Mouse (Mus musculus) layer of hippocampus, adult 9-11 months (tissue): ENCODE measurements around the gene Commd1.

Experiments
- DNase-seq: peaks from one replicate; pipeline ENCODE4 v3.0.0; 2022

The Commd1 gene

DNA sequence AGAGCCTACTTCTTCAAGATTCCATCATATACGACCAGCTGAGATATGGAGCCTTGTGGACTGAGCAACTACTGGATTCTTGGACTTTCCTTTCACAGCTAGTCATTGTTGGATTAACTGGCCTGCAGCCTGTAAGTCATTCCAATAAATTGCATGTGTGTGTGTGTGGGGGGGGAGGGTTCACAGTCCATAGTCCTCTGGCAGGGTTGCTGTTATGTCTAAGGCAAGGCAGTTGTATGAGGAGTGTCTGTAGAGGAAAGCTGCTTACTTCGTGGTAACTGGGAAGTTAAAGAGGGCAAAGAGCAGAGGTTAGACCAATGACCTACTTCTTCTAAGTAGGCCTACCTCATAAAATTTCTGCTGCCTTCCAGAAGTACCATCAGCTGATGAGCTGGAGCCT, 98.5 kb downstream of the Commd1 start:
- DNase-seq = no peak

DNA sequence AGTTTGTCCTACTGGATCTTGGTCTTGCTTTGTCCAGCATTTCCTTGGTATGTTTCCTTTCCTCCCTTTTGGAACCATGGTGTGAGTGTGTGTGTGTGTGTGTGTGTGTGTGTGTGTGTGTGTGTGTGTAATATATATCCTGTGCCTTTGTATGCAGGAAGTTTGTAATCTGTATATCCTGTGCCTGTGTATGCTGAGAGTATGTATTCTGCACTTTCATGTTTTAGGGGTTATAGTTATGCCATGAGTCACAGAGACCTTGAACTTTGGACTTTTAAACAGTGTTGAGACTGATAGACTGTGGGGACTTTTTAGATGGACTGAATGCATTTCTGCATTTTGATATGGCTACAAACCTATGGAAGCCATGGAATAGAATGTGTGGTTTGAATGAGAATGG, 99.3 kb downstream of the Commd1 start:
- DNase-seq = no peak

DNA sequence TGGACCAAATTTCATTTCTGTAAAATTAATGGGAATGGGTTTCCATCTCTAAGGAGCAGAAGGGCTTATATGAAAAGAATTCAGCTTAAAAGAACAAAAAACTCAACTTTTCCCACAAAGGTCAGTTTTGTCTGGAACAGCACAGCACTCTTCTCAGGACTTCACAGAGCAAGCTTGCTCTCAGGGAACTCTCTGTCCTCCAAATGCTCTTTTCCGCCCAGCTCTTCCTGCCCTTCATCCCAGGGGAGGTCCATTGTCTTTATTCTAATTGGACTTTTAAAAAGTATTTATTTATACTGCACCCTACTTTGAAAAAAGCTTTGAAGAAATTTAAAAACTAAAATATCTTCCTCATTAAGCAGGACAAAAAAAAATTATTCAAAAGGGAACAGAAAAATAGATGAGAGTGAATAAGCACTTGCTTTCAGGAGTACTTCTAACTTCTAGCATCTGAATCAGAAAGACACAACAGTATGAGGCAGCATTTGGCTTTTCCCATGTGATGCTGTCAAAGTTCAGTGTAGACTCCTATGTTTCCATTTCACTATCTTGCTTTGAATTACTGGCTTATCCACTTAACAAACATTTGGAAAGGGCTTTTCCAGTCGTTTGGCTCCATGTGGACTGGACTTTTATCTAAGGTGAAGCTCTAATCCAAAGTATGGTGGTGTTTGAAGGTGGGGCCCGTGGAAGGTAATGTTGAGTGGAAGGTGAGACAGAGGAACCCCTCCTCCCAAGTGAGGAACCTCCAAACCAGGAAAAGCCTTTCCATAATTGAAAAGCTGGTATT, 101.6 kb downstream of the Commd1 start:
- no peak for DNase-seq

DNA sequence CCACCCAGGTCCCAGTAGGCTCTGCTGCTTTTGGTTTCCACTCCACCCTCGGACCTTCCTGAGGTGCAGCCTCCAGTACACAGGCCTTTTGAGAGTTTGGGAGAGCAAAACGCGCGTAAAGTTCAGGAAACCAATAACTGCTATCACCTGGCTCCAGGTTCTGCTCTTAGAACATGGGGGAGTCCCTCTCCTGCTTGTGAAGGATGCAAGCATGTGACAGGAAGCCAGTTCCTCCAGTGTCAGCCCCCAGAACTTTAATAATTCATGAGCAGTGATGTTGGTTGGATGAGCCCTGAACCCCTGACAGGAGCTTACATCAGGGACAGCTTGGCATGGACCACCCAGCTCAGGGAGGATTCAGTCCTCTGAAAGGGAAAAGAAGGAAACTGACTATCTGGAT, 102.5 kb downstream of the Commd1 start:
- no peak for DNase-seq

DNA sequence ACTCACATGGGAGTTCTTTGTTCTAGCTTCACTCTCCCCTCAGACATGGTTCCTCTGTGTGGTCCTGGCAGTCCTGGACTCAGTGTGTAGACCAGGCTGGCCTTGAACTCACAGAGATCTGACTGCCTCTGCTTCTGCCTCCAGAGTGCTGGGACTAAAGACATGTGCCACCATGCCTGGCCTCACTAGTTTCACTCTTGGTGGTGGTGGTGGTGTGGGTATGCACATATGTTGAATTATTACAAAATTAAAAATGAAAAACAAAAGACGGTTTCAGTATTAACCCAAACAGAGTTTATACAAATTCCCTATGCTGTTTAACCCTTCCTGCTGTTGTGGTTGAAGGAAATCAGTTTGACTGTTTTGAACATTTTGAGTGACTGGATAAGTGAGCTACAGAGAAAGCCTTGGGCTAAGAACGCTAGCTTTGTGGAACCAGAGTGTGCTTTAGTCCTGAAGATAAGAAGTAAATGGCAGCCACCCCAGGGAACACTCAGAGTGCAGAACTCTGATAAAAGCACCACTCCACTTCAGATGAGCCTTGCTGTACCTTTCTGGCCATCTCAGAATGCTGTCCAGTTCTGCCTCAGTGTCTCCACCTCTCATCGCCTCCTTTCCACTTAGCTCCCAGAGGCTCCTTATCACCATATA, 105.4 kb downstream of the Commd1 start:
- DNase-seq = no peak

DNA sequence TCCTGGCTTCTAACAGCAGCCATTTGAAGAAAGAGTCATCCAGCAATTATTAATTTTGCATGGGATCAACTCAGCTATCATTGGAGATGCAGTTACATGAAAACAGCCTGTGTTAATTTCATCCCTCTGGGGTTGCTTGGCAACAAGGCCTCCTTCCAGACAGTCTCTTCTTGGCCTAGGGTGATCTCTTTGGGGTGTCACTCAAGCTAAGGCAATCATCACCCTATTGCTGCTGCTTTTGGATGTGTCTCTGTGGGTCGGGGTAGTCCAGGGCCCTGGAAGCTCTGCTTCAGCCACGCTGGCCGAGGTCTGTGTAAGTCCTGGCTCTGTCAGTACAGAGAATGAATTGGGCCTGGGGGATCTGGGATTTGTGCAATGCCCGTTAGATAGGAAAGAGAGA, 106.9 kb downstream of the Commd1 start:
- DNase-seq = no peak

DNA sequence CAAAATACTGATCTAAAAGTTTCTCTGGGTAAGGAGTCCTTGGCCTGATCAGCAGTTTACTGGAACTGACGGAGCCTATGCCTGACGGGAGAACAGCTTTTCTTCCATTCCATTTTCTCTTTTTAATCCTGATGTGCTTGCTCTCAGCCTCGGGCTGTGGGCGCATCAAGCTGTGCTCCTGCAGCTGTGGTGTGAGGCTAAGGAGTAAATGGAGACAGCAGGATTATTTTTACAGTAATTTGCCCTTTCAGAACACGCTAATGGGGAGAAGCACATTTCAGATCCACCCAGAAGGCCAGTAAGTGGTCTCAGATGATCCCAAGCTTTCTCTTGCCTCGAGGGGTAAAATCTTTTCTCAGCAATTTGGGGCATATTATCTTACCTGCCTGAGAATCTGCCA, 107.4 kb downstream of the Commd1 start:
- DNase-seq = no peak

DNA sequence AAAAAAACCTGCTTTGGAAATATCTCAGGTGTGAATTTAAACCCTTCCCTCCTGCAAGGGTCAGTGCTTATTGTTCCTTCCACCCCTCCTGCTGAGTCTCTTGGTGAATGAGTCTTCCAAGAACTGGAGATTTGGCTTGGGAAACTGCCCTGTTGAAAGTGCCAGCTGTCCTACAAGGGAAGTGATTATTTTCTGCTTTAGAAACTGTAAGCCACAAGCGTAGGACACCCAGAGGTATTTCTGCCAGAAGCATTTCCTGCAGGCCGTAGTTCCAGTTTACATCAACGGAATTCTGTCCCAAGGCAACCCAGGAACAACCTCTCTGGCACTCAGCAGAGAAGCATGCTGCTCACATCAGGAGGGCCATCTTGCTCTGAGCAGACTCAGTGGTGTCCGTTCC, 108.8 kb downstream of the Commd1 start:
- no peak for DNase-seq

DNA sequence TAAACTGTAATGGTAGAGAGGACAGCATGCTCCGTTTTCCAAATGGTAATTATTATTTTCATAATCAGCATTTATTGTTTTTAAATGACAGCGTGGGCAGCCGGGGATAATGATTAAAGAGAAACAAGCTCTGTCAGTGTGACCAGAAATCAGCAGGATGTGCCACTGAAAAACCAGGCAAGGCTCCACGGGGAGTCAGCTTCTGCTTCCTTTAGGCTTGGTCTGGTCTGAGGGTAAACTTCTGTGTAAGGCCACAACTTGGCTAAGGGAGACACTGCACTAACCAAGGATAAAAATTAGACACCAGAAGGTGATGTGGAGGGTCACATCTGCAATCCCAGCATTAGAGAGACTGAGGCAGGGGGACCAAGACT, 109.9 kb downstream of the Commd1 start:
- DNase-seq = no peak

DNA sequence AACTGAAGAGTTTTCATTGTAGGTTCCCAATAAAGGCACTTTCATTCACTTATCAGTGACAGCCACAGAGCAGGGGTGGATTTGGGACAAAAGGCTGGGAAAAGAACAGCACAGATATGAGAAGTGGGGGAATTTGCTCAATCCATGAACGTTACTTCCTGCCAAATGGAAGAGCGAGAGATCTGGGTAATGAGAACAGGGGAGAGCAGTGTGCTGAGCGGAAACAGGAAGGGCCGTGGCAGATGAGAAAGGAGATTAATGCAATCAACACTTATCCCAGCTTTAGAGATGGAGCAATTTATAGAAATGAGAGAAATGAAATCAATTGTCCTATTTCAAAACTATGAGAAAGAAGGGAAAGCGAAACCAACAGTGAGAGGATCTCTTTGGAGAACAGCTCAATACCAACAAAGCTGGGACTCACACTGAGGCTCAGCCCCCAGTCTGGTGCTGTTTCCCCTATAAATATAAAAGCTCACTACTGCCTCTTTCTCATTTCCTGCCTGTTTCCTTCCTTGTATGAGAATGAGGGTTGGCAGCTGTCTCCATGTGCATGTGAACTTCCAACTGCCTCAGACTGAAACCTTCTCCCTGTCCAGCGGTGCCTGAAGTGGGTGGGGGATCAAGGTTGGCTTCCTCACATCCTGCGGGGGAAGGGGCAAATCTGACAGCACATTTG, 110.4 kb downstream of the Commd1 start:
- no peak for DNase-seq

DNA sequence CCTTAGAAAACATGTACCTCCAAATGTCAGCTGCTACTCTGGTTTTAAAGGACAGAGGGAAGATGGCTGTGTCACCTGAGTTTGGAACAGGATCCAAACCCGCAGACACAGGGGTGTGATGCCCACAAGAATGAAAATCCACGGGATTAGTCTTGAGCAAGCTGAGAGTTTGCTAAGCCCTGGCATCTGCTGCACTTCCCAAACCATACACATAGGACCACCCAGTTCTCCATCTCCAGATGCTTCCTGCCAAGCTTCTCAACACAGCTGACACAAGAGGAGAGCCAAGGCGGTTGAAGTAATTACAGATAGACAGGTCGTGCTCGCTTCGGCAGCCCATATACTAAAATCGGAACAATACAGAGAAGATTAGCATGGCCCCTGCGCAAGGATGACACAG, 113.6 kb downstream of the Commd1 start:
- no peak for DNase-seq

DNA sequence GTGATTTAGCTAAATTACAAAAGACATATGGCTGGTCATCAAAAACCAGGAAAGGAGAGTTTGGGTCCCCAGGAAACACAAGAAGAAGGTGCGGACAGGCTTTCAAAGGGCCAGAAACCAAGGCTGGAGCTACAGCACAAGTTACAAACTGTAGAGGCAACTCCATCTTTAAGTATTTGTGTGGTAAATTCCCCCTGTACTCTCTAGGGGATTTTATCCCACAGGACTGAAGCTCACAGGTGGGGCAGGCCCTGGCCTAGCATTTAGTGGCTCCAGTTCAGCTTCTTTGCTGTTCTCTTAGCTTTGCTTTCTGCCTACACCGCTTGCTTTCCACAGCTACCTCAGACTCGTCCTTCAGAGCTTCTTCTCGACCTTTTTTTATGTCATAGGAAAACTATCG, 114.5 kb downstream of the Commd1 start:
- DNase-seq = no peak

DNA sequence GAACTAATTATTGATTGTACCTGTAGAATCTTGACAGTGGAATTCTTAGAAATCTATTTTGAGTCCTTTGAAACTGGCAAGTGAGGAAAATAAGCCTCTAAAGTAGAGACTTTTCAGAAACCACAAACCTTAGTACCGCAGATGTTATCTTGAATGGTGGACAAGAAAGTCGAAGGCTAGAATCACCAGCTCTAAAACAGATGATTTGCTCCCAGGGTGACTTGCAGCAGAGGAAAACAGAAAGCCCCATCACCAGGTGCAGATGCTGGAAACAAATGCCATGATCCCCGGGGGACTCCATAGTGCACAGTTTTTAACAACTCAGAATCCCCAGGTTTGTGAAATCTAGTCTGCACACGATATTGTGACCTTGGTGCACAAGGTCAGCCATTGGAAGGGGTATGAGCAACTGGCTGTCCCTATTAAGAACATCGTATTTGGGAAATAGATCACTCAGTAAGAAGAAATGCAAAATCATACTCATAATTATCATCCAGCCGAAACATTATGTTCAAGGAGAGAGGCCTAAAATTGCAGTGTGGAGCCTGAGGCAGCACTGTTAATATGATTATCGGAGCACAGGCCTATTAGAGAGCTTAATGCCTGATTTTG, 116.4 kb downstream of the Commd1 start:
- no peak for DNase-seq

DNA sequence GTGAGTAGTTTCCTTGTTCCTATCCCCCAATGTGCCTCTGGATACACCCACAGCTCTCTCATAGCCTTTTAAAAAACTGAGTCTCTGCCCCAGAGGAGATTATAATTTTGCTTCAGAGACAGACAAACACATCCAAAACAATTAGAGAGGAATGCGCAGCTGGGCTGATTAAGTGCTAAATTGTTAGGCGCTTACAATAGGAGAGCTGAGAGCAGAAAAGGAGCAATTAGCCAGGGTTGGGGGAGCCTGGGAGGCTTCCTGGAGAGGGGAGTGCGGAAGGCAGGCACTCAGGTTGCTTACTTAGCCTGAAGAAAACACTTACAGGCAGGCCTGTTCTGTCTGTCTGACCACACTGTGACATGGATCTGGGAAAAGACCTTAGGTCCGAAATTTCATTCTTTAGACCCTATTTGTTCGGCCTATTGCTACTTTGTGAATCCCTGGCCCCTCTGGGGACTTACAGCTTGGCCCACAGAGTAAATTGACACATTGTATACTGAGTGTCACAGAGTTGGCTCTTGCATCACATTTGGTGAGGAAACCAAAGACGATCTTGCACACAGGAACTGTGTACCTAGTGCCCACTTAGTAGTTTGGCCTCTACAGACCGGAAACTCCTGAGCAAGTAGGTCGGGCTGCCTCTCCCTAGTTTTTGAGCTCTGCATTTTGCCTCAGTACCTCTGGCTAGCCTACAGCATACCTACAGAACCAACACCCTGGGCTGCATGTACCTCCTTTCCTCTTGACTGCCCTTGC, 117.7 kb downstream of the Commd1 start:
- DNase-seq = no peak

DNA sequence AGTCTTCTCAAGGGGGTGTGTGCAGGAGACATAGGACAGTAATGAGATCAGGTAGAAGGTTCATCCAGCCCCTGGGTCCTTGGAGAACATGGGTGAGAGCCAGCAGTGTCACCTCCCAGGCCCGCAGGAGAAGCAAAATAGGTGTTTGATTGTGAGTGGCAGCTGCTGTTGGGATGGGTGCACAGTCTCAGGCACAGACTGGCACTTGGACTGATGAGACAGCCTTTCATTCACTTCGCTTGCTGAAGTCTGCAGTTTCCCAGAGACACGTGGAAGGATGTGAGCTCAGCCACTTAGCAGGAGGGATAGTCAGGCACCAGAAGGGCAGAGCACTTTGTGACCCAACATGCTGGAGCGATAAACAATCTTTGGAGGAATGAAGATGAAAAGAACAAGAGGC, 118.6 kb downstream of the Commd1 start:
- DNase-seq = no peak

DNA sequence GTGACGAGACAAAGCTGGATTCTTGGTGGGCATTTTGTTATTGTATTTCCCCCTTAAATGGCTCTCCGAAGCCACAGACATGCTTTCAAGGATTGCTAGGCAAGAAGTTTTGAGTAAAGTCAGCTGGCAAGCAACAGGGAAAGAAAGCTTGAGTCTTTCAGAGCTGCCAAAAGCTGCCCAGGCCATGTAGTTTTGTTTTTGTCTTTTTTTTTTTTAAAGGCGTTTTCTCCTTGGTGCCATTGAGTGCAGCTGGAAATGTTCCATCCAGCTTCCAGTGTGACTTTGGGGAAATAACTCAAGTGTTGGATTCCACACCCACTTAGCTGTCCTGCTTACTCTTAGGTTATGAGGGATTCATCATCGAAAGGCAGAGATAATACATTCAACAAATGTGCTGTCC, 120.9 kb downstream of the Commd1 start:
- no peak for DNase-seq

DNA sequence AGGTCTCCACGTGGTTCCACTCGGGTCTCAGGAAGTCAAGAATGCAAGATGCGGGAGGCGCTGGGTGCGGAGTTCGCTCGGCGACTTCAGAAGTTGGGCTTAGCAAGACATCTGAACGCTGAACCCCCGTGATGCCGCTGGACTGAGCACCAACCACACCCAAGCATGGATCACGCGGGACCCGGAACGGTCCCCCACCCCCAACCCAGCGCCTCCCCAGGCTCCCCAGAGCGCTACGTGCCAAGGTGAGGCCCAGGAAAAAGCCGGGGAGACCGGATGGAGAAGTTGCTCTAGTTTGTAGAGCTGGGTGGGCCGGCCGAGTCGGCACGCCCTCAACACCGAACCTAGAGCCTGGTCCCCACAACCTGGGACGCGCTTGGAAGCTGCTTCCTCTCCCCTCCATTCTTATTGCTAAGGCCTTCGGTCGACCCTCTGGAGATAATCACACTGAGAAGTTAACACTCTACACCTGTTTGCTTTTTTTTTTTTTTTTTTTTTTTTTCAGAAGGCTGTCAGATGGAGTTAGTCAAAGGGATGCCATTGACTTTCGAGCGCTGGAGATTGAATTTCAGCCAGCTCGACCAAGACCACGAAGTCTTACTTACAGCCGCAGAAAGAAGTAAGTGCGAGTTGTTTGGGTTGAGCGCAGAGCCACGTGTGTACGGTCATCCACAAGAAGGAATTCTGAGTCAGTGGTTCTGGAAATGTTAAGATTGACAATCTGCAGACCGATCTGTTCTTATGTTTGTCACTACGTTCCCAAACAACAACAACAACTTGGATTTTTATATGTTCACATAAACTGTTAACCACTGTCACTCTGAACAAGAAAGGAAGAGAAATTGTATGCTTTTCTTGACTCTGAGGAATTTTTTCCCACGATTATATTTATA, 121.6 kb downstream of the Commd1 start, which contains the start of gene B3gnt2:
Gene B3gnt2 (minus strand): TSS at position 627 of the 893 bp plus-strand sequence.
- peak; percentile 27 for DNase-seq

DNA sequence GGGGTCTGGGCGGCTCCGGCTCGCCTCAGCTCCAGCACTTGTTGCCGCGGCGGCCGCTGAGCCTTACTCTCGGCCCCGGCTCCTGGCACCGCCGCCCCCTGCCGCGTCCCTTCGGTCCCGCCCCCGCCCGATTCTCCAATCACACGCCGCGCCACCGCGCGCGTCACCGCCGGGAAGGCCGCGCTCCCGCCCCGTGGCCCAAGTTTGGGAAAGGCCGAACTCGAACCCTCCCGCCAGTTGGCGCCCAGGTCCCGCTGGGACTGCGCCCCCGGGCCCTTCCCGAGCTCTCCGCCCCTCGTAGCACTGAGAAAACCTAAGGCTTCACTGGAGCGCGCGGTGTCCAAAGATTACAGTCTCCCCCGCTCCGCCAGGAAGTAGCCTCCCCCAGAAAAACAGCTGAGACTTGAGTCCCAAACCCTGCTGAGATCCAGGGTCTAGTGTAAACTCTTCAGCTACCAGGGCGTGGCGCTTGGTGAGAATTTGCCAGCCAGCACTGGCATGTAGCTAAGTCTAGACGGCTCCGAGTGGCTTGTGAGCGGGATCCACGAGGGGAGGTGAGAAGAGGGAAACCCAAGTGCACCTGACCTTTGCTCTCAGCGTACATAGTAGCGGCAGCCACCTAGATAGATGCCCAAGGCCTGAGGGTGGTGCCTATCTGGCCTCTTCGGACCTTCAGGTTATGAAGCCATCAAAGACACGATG, 122.4 kb downstream of the Commd1 start:
- DNase-seq = peak; percentile 75

DNA sequence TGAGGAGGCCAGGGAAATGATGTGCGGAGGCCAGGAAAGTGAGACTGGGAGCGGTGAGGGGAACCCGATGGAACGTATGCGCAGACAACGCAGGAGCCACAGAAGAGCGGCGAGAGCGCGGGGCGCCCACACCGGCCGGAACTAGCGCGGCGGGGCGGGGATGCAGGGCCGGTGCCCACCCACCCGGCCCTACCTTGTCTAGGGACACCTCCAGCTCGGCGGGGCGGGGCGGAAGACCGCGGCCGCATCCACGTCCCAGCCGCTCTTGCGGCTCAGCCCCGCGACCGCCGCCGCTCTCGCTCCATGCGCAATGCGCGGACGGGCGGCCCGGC, 122.9 kb downstream of the Commd1 start:
- DNase-seq = no peak

DNA sequence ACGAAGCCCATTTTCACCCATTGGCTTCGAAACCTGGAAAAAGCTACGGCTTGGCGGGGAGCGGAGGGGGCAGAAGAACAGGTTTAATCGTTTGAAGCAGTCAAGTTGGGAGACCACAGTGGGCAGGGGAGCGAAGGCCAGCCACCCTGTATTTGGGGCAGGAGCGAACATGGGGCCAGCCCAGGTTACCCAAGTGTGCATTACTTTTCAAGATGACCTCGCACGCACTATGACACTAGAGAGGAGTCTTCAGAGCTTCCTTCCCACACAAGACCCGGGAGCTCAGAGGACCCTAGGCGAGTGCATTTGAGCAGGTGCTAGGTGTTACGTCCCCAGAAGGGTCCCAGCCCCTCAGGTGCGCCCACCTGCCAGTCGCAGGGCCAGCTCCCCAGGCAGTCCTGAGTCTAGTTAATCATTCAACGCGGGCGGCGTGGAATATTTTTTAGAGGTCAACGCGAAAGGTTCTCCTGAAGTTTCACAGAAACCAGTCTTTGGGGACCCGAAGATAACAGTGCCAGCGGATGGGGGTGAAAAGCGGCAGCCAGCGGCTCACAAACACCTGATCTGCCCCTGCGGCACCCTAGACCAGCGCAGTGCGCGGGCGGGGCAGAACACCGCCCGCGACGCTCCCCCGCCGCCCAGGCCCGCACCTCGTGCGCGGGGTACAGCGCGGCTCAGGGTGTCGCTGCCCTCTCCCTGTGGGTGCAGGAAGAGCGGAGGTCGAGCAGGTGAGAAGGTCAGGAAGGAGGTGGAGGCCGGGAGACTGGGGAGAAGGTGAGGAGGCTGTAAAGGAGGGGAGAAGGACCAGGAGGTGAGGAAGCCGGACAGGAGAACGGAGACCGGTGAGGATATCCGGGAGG, 123.5 kb downstream of the Commd1 start:
- DNase-seq = no peak
